Mouse (Mus musculus): ENCODE measurements around the gene Rai14. TPM values are rescaled to one million over a fixed set of nuclear protein-coding genes. Genes with fewer than 3 reads are reported as not detected.

Gene Rai14
- 1.7 and 2.3 TPM in 2 replicates for polyA plus RNA-seq (2012; ENCODE audit: insufficient read depth, insufficient read length, missing spikeins)

- peak within 1 kb of the TSS; percentile 73 for H3K27ac ChIP-seq (replicated peaks; ENCODE audit: low read depth, low read length)
- H3K4me3 ChIP-seq (ENCODE audit: insufficient read depth, low read depth, low read length) = peak within 1 kb of the TSS; percentile 81
- H3K4me1 ChIP-seq (ENCODE audit: control insufficient read depth, insufficient read depth, insufficient read length, low read length) = no peaks in the 10 kb centered on the region
Observed at GRCm38 (mm10) chr15:10714409-10715138, at the start of gene Rai14. Gene Rai14, minus strand, starts transcription at chr15:10714624.

GRCm38 (mm10) chr15:10761441-10761840 is 47.0 kb upstream of the Rai14 start:
- Histone ChIP-seq H3K4me1 (ENCODE audit: control insufficient read depth, insufficient read depth, insufficient read length, low read length) (no peaks in the 10 kb centered on the region), H3K27ac (replicated peaks; ENCODE audit: low read depth, low read length) (no peak overlapping the region), H3K4me3 (ENCODE audit: insufficient read depth, low read depth, low read length) (no peak overlapping the region)

GRCm38 (mm10) chr15:10760006-10760405 is 45.6 kb upstream of the Rai14 start:
- no peaks in the 10 kb centered on the region for H3K4me1 ChIP-seq (ENCODE audit: control insufficient read depth, insufficient read depth, insufficient read length, low read length)
- H3K4me3 ChIP-seq (ENCODE audit: insufficient read depth, low read depth, low read length) = no peak overlapping the region
- no peak overlapping the region for H3K27ac ChIP-seq (replicated peaks; ENCODE audit: low read depth, low read length)

- Histone ChIP-seq H3K4me3 (ENCODE audit: insufficient read depth, low read depth, low read length) (no peak overlapping the region), H3K4me1 (ENCODE audit: control insufficient read depth, insufficient read depth, insufficient read length, low read length) (no peaks in the 10 kb centered on the region), H3K27ac (replicated peaks; ENCODE audit: low read depth, low read length) (no peak overlapping the region)
Observed at GRCm38 (mm10) chr15:10759440-10759839, 45.0 kb upstream of the Rai14 start.

GRCm38 (mm10) chr15:10758808-10759207 is 44.4 kb upstream of the Rai14 start:
- Histone ChIP-seq H3K27ac (replicated peaks; ENCODE audit: low read depth, low read length) (no peak overlapping the region), H3K4me1 (ENCODE audit: control insufficient read depth, insufficient read depth, insufficient read length, low read length) (no peaks in the 10 kb centered on the region), H3K4me3 (ENCODE audit: insufficient read depth, low read depth, low read length) (no peak overlapping the region)

GRCm38 (mm10) chr15:10751141-10751540 is 36.7 kb upstream of the Rai14 start:
- peaks cover 2% of the 10 kb centered on the region; the same call in 1 of the 2 replicates for H3K4me1 ChIP-seq (ENCODE audit: control insufficient read depth, insufficient read depth, insufficient read length, low read length)
- no peak overlapping the region for H3K4me3 ChIP-seq (ENCODE audit: insufficient read depth, low read depth, low read length)
- no peak overlapping the region for H3K27ac ChIP-seq (replicated peaks; ENCODE audit: low read depth, low read length)

- H3K27ac ChIP-seq (replicated peaks; ENCODE audit: low read depth, low read length) = no peak overlapping the region
- H3K4me1 ChIP-seq (ENCODE audit: control insufficient read depth, insufficient read depth, insufficient read length, low read length) = peaks cover 2% of the 10 kb centered on the region; the same call in 1 of the 2 replicates
- H3K4me3 ChIP-seq (ENCODE audit: insufficient read depth, low read depth, low read length) = no peak overlapping the region
Observed at GRCm38 (mm10) chr15:10750339-10750738, 35.9 kb upstream of the Rai14 start.

- peaks cover 2% of the 10 kb centered on the region; the same call in 1 of the 2 replicates for H3K4me1 ChIP-seq (ENCODE audit: control insufficient read depth, insufficient read depth, insufficient read length, low read length)
- no peak overlapping the region for H3K4me3 ChIP-seq (ENCODE audit: insufficient read depth, low read depth, low read length)
- no peak overlapping the region for H3K27ac ChIP-seq (replicated peaks; ENCODE audit: low read depth, low read length)
Observed at GRCm38 (mm10) chr15:10749678-10750077, 35.3 kb upstream of the Rai14 start.

- no peak overlapping the region for H3K27ac ChIP-seq (replicated peaks; ENCODE audit: low read depth, low read length)
- peaks cover 3% of the 10 kb centered on the region; the same call in 1 of the 2 replicates for H3K4me1 ChIP-seq (ENCODE audit: control insufficient read depth, insufficient read depth, insufficient read length, low read length)
- H3K4me3 ChIP-seq (ENCODE audit: insufficient read depth, low read depth, low read length) = no peak overlapping the region
Observed at GRCm38 (mm10) chr15:10747638-10748037, 33.2 kb upstream of the Rai14 start.

- Histone ChIP-seq H3K4me1 (ENCODE audit: control insufficient read depth, insufficient read depth, insufficient read length, low read length) (peaks cover 5% of the 10 kb centered on the region; the same call in 1 of the 2 replicates), H3K27ac (replicated peaks; ENCODE audit: low read depth, low read length) (no peak overlapping the region), H3K4me3 (ENCODE audit: insufficient read depth, low read depth, low read length) (no peak overlapping the region)
Observed at GRCm38 (mm10) chr15:10747226-10747625, 32.8 kb upstream of the Rai14 start.

GRCm38 (mm10) chr15:10746303-10747051 is 32.1 kb upstream of the Rai14 start:
- Histone ChIP-seq H3K27ac (replicated peaks; ENCODE audit: low read depth, low read length) (no peak overlapping the region), H3K4me3 (ENCODE audit: insufficient read depth, low read depth, low read length) (no peak overlapping the region), H3K4me1 (ENCODE audit: control insufficient read depth, insufficient read depth, insufficient read length, low read length) (peaks cover 5% of the 10 kb centered on the region; the same call in 1 of the 2 replicates)

GRCm38 (mm10) chr15:10742441-10742840 is 28.0 kb upstream of the Rai14 start:
- Histone ChIP-seq H3K27ac (replicated peaks; ENCODE audit: low read depth, low read length) (no peak overlapping the region), H3K4me3 (ENCODE audit: insufficient read depth, low read depth, low read length) (no peak overlapping the region), H3K4me1 (ENCODE audit: control insufficient read depth, insufficient read depth, insufficient read length, low read length) (peaks cover 8% of the 10 kb centered on the region; the same call in 1 of the 2 replicates)

- Histone ChIP-seq H3K4me3 (ENCODE audit: insufficient read depth, low read depth, low read length) (no peak overlapping the region), H3K27ac (replicated peaks; ENCODE audit: low read depth, low read length) (peak overlapping the region; percentile 55; the same call in 1 of the 2 replicates), H3K4me1 (ENCODE audit: control insufficient read depth, insufficient read depth, insufficient read length, low read length) (peaks cover 6% of the 10 kb centered on the region; the same call in 1 of the 2 replicates)
Observed at GRCm38 (mm10) chr15:10739279-10739678, 24.9 kb upstream of the Rai14 start.

- peak overlapping the region; percentile 55 for H3K27ac ChIP-seq (replicated peaks; ENCODE audit: low read depth, low read length)
- H3K4me3 ChIP-seq (ENCODE audit: insufficient read depth, low read depth, low read length) = no peak overlapping the region
- H3K4me1 ChIP-seq (ENCODE audit: control insufficient read depth, insufficient read depth, insufficient read length, low read length) = peaks cover 6% of the 10 kb centered on the region; the same call in 1 of the 2 replicates
Observed at GRCm38 (mm10) chr15:10738354-10739142, 24.1 kb upstream of the Rai14 start.

GRCm38 (mm10) chr15:10735948-10736347 is 21.5 kb upstream of the Rai14 start:
- Histone ChIP-seq H3K4me1 (ENCODE audit: control insufficient read depth, insufficient read depth, insufficient read length, low read length) (peaks cover 3% of the 10 kb centered on the region; the same call in 1 of the 2 replicates), H3K27ac (replicated peaks; ENCODE audit: low read depth, low read length) (no peak overlapping the region), H3K4me3 (ENCODE audit: insufficient read depth, low read depth, low read length) (no peak overlapping the region)
